Mouse (Mus musculus): ENCODE measurements at regions not wholly inside any gene's neighbourhood (a gene's known extent, or its start where the extent isn't known, plus 50 kb on each side); places are given as distances from the start of the nearest gene placed in this dataset.
A peak's percentile ranks its signal among the peaks of the same experiment; 100 is the strongest.

GRCm38 (mm10) chr17:9764041-9764606 lies 94.6 kb upstream of the Pabpc6 start:
- ATAC-seq (ENCODE audit: low read depth) = no peak
- H3K4me2 ChIP-seq (ENCODE audit: low read depth, low read length) = peak overlapping the region; percentile 58
- no peak overlapping the region for H3K4me3 ChIP-seq (ENCODE audit: low read depth, low read length)
- H3K9ac ChIP-seq (replicated peaks; ENCODE audit: low read depth, low read length) = 0 out of 2 replicates have a peak overlapping the region, but pooled peaks have one; percentile 2
- H3K27ac ChIP-seq (ENCODE audit: low read depth, low read length) = peak overlapping the region; percentile 87
- H3K36me3 ChIP-seq (ENCODE audit: control insufficient read depth, insufficient read depth, low read length) = no peaks in the 10 kb centered on the region
- WGBS = under 1% methylated on average over 9 of the region's 9 CpGs
- H3K4me1 ChIP-seq (ENCODE audit: control insufficient read depth, insufficient read depth, low read length) = peaks cover 27% of the 10 kb centered on the region; the same call in 1 of the 2 replicates
- no peaks in the 10 kb centered on the region for H3K27me3 ChIP-seq (ENCODE audit: control insufficient read depth, insufficient read depth, low read length)
- no peaks in the 10 kb centered on the region for H3K9me3 ChIP-seq (ENCODE audit: control insufficient read depth, low read length)

GRCm38 (mm10) chr17:9763110-9763509 lies 93.6 kb upstream of the Pabpc6 start:
- WGBS = 4% methylated on average over 9 of the region's 9 CpGs
- Histone ChIP-seq H3K9ac (replicated peaks; ENCODE audit: low read depth, low read length) (no peak overlapping the region), H3K27ac (ENCODE audit: low read depth, low read length) (peak overlapping the region; percentile 87; the same call in 1 of the 2 replicates), H3K36me3 (ENCODE audit: control insufficient read depth, insufficient read depth, low read length) (no peaks in the 10 kb centered on the region), H3K27me3 (ENCODE audit: control insufficient read depth, insufficient read depth, low read length) (no peaks in the 10 kb centered on the region), H3K4me3 (ENCODE audit: low read depth, low read length) (no peak overlapping the region), H3K4me1 (ENCODE audit: control insufficient read depth, insufficient read depth, low read length) (peaks cover 27% of the 10 kb centered on the region; the same call in 1 of the 2 replicates), H3K9me3 (ENCODE audit: control insufficient read depth, low read length) (no peaks in the 10 kb centered on the region), H3K4me2 (ENCODE audit: low read depth, low read length) (peak overlapping the region; percentile 58; the same call in 1 of the 2 replicates)
- no peak for ATAC-seq (ENCODE audit: low read depth)

GRCm38 (mm10) chr17:9762436-9762835 lies 92.9 kb upstream of the Pabpc6 start:
- no peaks in the 10 kb centered on the region for H3K9me3 ChIP-seq (ENCODE audit: control insufficient read depth, low read length)
- no peak overlapping the region for H3K9ac ChIP-seq (replicated peaks; ENCODE audit: low read depth, low read length)
- H3K27ac ChIP-seq (ENCODE audit: low read depth, low read length) = 0 out of 2 replicates have a peak overlapping the region, but pooled peaks have one; percentile 1
- H3K27me3 ChIP-seq (ENCODE audit: control insufficient read depth, insufficient read depth, low read length) = no peaks in the 10 kb centered on the region
- ATAC-seq (ENCODE audit: low read depth) = no peak
- WGBS = 17% methylated on average over 7 of the region's 7 CpGs
- H3K4me3 ChIP-seq (ENCODE audit: low read depth, low read length) = no peak overlapping the region
- H3K36me3 ChIP-seq (ENCODE audit: control insufficient read depth, insufficient read depth, low read length) = no peaks in the 10 kb centered on the region
- no peak overlapping the region for H3K4me2 ChIP-seq (ENCODE audit: low read depth, low read length)
- peaks cover 27% of the 10 kb centered on the region; the same call in 1 of the 2 replicates for H3K4me1 ChIP-seq (ENCODE audit: control insufficient read depth, insufficient read depth, low read length)

- H3K4me1 ChIP-seq (ENCODE audit: control insufficient read depth, insufficient read depth, low read length) = peaks cover 23% of the 10 kb centered on the region; the same call in 1 of the 2 replicates
- no peak overlapping the region for H3K27ac ChIP-seq (ENCODE audit: low read depth, low read length)
- H3K36me3 ChIP-seq (ENCODE audit: control insufficient read depth, insufficient read depth, low read length) = no peaks in the 10 kb centered on the region
- H3K9ac ChIP-seq (replicated peaks; ENCODE audit: low read depth, low read length) = no peak overlapping the region
- H3K4me3 ChIP-seq (ENCODE audit: low read depth, low read length) = no peak overlapping the region
- no peak for ATAC-seq (ENCODE audit: low read depth)
- 67% methylated on average over 2 of the region's 2 CpGs for WGBS
- no peaks in the 10 kb centered on the region for H3K9me3 ChIP-seq (ENCODE audit: control insufficient read depth, low read length)
- H3K4me2 ChIP-seq (ENCODE audit: low read depth, low read length) = no peak overlapping the region
- no peaks in the 10 kb centered on the region for H3K27me3 ChIP-seq (ENCODE audit: control insufficient read depth, insufficient read depth, low read length)
These were observed 91.2 kb upstream of the Pabpc6 start for GRCm38 (mm10) chr17:9760706-9761059.

- ATAC-seq (ENCODE audit: low read depth) = no peak
- Histone ChIP-seq H3K4me1 (ENCODE audit: control insufficient read depth, insufficient read depth, low read length) (peaks cover 21% of the 10 kb centered on the region; the same call in 1 of the 2 replicates), H3K9ac (replicated peaks; ENCODE audit: low read depth, low read length) (no peak overlapping the region), H3K27ac (ENCODE audit: low read depth, low read length) (peak overlapping the region; percentile 70), H3K9me3 (ENCODE audit: control insufficient read depth, low read length) (no peaks in the 10 kb centered on the region), H3K4me2 (ENCODE audit: low read depth, low read length) (no peak overlapping the region), H3K27me3 (ENCODE audit: control insufficient read depth, insufficient read depth, low read length) (no peaks in the 10 kb centered on the region), H3K4me3 (ENCODE audit: low read depth, low read length) (no peak overlapping the region), H3K36me3 (ENCODE audit: control insufficient read depth, insufficient read depth, low read length) (no peaks in the 10 kb centered on the region)
- WGBS = 53% methylated on average over 8 of the region's 8 CpGs
These were observed 90.6 kb upstream of the Pabpc6 start for GRCm38 (mm10) chr17:9760026-9760705.

- no peaks in the 10 kb centered on the region for H3K27me3 ChIP-seq (ENCODE audit: control insufficient read depth, insufficient read depth, low read length)
- no peaks in the 10 kb centered on the region for H3K36me3 ChIP-seq (ENCODE audit: control insufficient read depth, insufficient read depth, low read length)
- WGBS = 17% methylated on average over 7 of the region's 7 CpGs
- peak overlapping the region; percentile 70; the same call in 1 of the 2 replicates for H3K27ac ChIP-seq (ENCODE audit: low read depth, low read length)
- H3K4me3 ChIP-seq (ENCODE audit: low read depth, low read length) = no peak overlapping the region
- H3K4me1 ChIP-seq (ENCODE audit: control insufficient read depth, insufficient read depth, low read length) = peaks cover 21% of the 10 kb centered on the region; the same call in 1 of the 2 replicates
- H3K9me3 ChIP-seq (ENCODE audit: control insufficient read depth, low read length) = no peaks in the 10 kb centered on the region
- no peak overlapping the region for H3K4me2 ChIP-seq (ENCODE audit: low read depth, low read length)
- no peak overlapping the region for H3K9ac ChIP-seq (replicated peaks; ENCODE audit: low read depth, low read length)
- no peak for ATAC-seq (ENCODE audit: low read depth)
These were observed 89.9 kb upstream of the Pabpc6 start for GRCm38 (mm10) chr17:9759421-9759852.

- Histone ChIP-seq H3K4me3 (ENCODE audit: low read depth, low read length) (no peak overlapping the region), H3K4me2 (ENCODE audit: low read depth, low read length) (no peak overlapping the region), H3K27ac (ENCODE audit: low read depth, low read length) (no peak overlapping the region), H3K27me3 (ENCODE audit: control insufficient read depth, insufficient read depth, low read length) (no peaks in the 10 kb centered on the region), H3K4me1 (ENCODE audit: control insufficient read depth, insufficient read depth, low read length) (0 out of 2 replicates have a peak, but pooled peaks cover 11% of the 10 kb centered on the region), H3K36me3 (ENCODE audit: control insufficient read depth, insufficient read depth, low read length) (no peaks in the 10 kb centered on the region), H3K9me3 (ENCODE audit: control insufficient read depth, low read length) (no peaks in the 10 kb centered on the region), H3K9ac (replicated peaks; ENCODE audit: low read depth, low read length) (no peak overlapping the region)
- WGBS = 92% methylated on average over 4 of the region's 4 CpGs
- ATAC-seq (ENCODE audit: low read depth) = no peak
These were observed 88.3 kb upstream of the Pabpc6 start for GRCm38 (mm10) chr17:9757725-9758251.

- 81% methylated on average over 12 of the region's 12 CpGs for WGBS
These were observed 87.2 kb upstream of the Pabpc6 start for GRCm38 (mm10) chr17:9756675-9757074.

GRCm38 (mm10) chr17:9756196-9756595 lies 86.7 kb upstream of the Pabpc6 start:
- Histone ChIP-seq H3K9ac (replicated peaks; ENCODE audit: low read depth, low read length) (no peak overlapping the region), H3K36me3 (ENCODE audit: control insufficient read depth, insufficient read depth, low read length) (no peaks in the 10 kb centered on the region), H3K9me3 (ENCODE audit: control insufficient read depth, low read length) (no peaks in the 10 kb centered on the region), H3K27me3 (ENCODE audit: control insufficient read depth, insufficient read depth, low read length) (no peaks in the 10 kb centered on the region), H3K4me3 (ENCODE audit: low read depth, low read length) (no peak overlapping the region), H3K4me2 (ENCODE audit: low read depth, low read length) (no peak overlapping the region), H3K4me1 (ENCODE audit: control insufficient read depth, insufficient read depth, low read length) (0 out of 2 replicates have a peak, but pooled peaks cover 4% of the 10 kb centered on the region), H3K27ac (ENCODE audit: low read depth, low read length) (no peak overlapping the region; the same call in 1 of the 2 replicates)
- ATAC-seq (ENCODE audit: low read depth) = no peak
- 54% methylated on average over 3 of the region's 3 CpGs for WGBS

More at GRCm38 (mm10) chr17:9756675-9757074, 87.2 kb upstream of the Pabpc6 start:
- no peaks in the 10 kb centered on the region for H3K27me3 ChIP-seq (ENCODE audit: control insufficient read depth, insufficient read depth, low read length)
- no peak for ATAC-seq (ENCODE audit: low read depth)
- no peak overlapping the region for H3K4me2 ChIP-seq (ENCODE audit: low read depth, low read length)
- 0 out of 2 replicates have a peak, but pooled peaks cover 4% of the 10 kb centered on the region for H3K4me1 ChIP-seq (ENCODE audit: control insufficient read depth, insufficient read depth, low read length)
- no peaks in the 10 kb centered on the region for H3K36me3 ChIP-seq (ENCODE audit: control insufficient read depth, insufficient read depth, low read length)
- H3K4me3 ChIP-seq (ENCODE audit: low read depth, low read length) = no peak overlapping the region
- no peak overlapping the region for H3K27ac ChIP-seq (ENCODE audit: low read depth, low read length)
- H3K9ac ChIP-seq (replicated peaks; ENCODE audit: low read depth, low read length) = no peak overlapping the region
- H3K9me3 ChIP-seq (ENCODE audit: control insufficient read depth, low read length) = no peaks in the 10 kb centered on the region
